15 mouse cellular contexts compared by ENCODE assay signal in genomic region chr10:84393405-84393804, GRCm38 (mm10). TPM values are rescaled to one million over a fixed set of nuclear protein-coding genes. Genes with fewer than 3 reads are reported as not detected.
DNase-seq lines count a peak whose midpoint lies in the region; ATAC-seq and TF ChIP-seq lines count a peak whose summit lies in the region.
"Had no signal": no experiment of that assay in that cellular context is flagged by ENCODE, and none has a peak within 500 bp of the region (broad histone marks: within the 10 kb centered on the region; RNA-seq: fewer than 3 reads in every experiment).

No protein-coding gene starts in this region.

- ATAC-seq in heart, embryonic 12.5 days (ENCODE audit: insufficient number of reproducible peaks, low FRiP score), result no peak
- ATAC-seq in kidney, embryonic 15.5 days (replicated peaks; ENCODE audit: low FRiP score), result no peak
- ATAC-seq: intestine, postnatal 0 days had no signal

- H3K36me3 ChIP-seq in heart, embryonic 10.5 days, result peaks cover 10% of the 10 kb centered on the region; the same call in 1 of the 2 replicates
- H3K36me3 ChIP-seq in heart, embryonic 12.5 days, result peaks cover 32% of the 10 kb centered on the region
- peaks cover 11% of the 10 kb centered on the region for H3K36me3 ChIP-seq in kidney, embryonic 15.5 days

- TF ChIP-seq CTCF in cortical plate, adult 2 months (IDR thresholded peaks at IDR 0.05; ENCODE audit: extremely low read depth, insufficient read depth, low read length), result no peak
- TF ChIP-seq CTCF in embryonic fibroblast, embryonic 13.5 days (IDR thresholded peaks at IDR 0.05; ENCODE audit: borderline replicate concordance, insufficient read depth, low read length), result no peak

- no peak for DNase-seq in heart, embryonic 10.5 days (ENCODE audit: low spot score)
- DNase-seq in kidney, adult 11 months, result no peak
- no peak for DNase-seq in adrenal gland, adult (ENCODE audit: inconsistent age in 2 of 2, low spot score in 1 of 2)
- DNase-seq: cerebellum, adult 9-10 months; gastrocnemius, postnatal 36 days; kidney, postnatal 10 days; lung, postnatal 4 days; right cerebral cortex, postnatal 4 days; thymus, postnatal 36 days had no signal

- no peak overlapping the region for H3K4me3 ChIP-seq in heart, embryonic 10.5 days
- no peak overlapping the region for H3K4me3 ChIP-seq in heart, embryonic 12.5 days
- no peak overlapping the region for H3K4me3 ChIP-seq in kidney, embryonic 15.5 days (replicated peaks)
- H3K4me3 ChIP-seq in cortical plate, adult 2 months (ENCODE audit: insufficient read depth, low read length), result no peak overlapping the region
- H3K4me3 ChIP-seq in embryonic fibroblast, embryonic 13.5 days (ENCODE audit: insufficient read depth, low read length), result no peak overlapping the region
- H3K4me3 ChIP-seq: midbrain, embryonic 10.5 days had no signal

- no peaks in the 10 kb centered on the region for H3K9me3 ChIP-seq in heart, embryonic 10.5 days
- H3K9me3 ChIP-seq in heart, embryonic 12.5 days (replicated peaks), result no peaks in the 10 kb centered on the region
- H3K9me3 ChIP-seq in kidney, embryonic 15.5 days (replicated peaks), result no peaks in the 10 kb centered on the region
- H3K9me3 ChIP-seq: midbrain, embryonic 10.5 days had no signal

- no peak overlapping the region for H3K4me2 ChIP-seq in heart, embryonic 12.5 days
- H3K4me2 ChIP-seq in kidney, embryonic 15.5 days, result no peak overlapping the region

- H3K9ac ChIP-seq in heart, embryonic 12.5 days, result no peak overlapping the region
- no peak overlapping the region for H3K9ac ChIP-seq in kidney, embryonic 15.5 days

- no peak for TF ChIP-seq POLR2A in cortical plate, adult 2 months (IDR thresholded peaks at IDR 0.05; ENCODE audit: extremely low read depth, insufficient read depth, low read length)
- TF ChIP-seq POLR2A in embryonic fibroblast, embryonic 13.5 days (IDR thresholded peaks at IDR 0.05; ENCODE audit: low read depth, low read length), result no peak

- H3K27ac ChIP-seq in heart, embryonic 10.5 days, result 0 out of 2 replicates have a peak overlapping the region, but pooled peaks have one; percentile 17
- no peak overlapping the region for H3K27ac ChIP-seq in heart, embryonic 12.5 days (ENCODE audit: poor library complexity, severe bottlenecking)
- 0 out of 2 replicates have a peak overlapping the region, but pooled peaks have one; percentile 38 for H3K27ac ChIP-seq in kidney, embryonic 15.5 days
- peak overlapping the region; percentile 38 for H3K27ac ChIP-seq in cortical plate, adult 2 months (ENCODE audit: insufficient read depth, low read length)
- peak overlapping the region; percentile 89 for H3K27ac ChIP-seq in embryonic fibroblast, embryonic 13.5 days (ENCODE audit: insufficient read depth, low read length)

- peaks cover 81% of the 10 kb centered on the region for H3K4me1 ChIP-seq in heart, embryonic 10.5 days
- peaks cover 96% of the 10 kb centered on the region for H3K4me1 ChIP-seq in heart, embryonic 12.5 days (replicated peaks)
- peaks cover 53% of the 10 kb centered on the region for H3K4me1 ChIP-seq in kidney, embryonic 15.5 days
- H3K4me1 ChIP-seq in cortical plate, adult 2 months (ENCODE audit: control insufficient read depth, insufficient read depth, low read length), result peaks cover 43% of the 10 kb centered on the region
- H3K4me1 ChIP-seq in embryonic fibroblast, embryonic 13.5 days (ENCODE audit: control insufficient read depth, insufficient read depth, low read length), result peaks cover 54% of the 10 kb centered on the region

- WGBS in heart, embryonic 10.5 days, result 63% methylated on average over 9 of the region's 9 CpGs
- 63% methylated on average over 9 of the region's 9 CpGs for whole genome bisulfite sequencing in heart, embryonic 12.5 days
- WGBS in kidney, embryonic 15.5 days, result 86% methylated on average over 9 of the region's 9 CpGs

- H3K27me3 ChIP-seq in heart, embryonic 10.5 days (ENCODE audit: insufficient read depth, poor library complexity, severe bottlenecking), result no peaks in the 10 kb centered on the region
- no peaks in the 10 kb centered on the region for H3K27me3 ChIP-seq in heart, embryonic 12.5 days (replicated peaks)
- no peaks in the 10 kb centered on the region for H3K27me3 ChIP-seq in kidney, embryonic 15.5 days

RNA-seq across cellular contexts. Expression of gene Nuak1, which starts 47.0 kb away (rescaled TPM):
- polyA plus RNA-seq in heart, embryonic 10.5 days (2016; fragmentation: Nextera tagmentation; extraction: Ambion mirVana), result 1.8 and 1.9 TPM in 2 replicates
- 3.2 and 3.7 TPM in 2 replicates for polyA plus RNA-seq in heart, embryonic 12.5 days (2016; fragmentation: Nextera tagmentation; extraction: Ambion mirVana)
- polyA plus RNA-seq in kidney, embryonic 15.5 days (2015; fragmentation: Nextera tagmentation; extraction: Ambion mirVana), result 3.0 and 3.2 TPM in 2 replicates
- polyA plus RNA-seq in cortical plate, adult 2 months (2012; rRNA removed), result 39.2 and 43.7 TPM in 2 replicates
- 74.3 and 84.1 TPM in 2 replicates for polyA plus RNA-seq in embryonic fibroblast, embryonic 13.5 days (2011; ENCODE audit: insufficient read length, low read depth, missing spikeins)
